Mouse (Mus musculus): ENCODE measurements around the gene Rbpj.

GRCm38 (mm10) chr5:53692662-53693061, 226.7 kb downstream of the Rbpj start:
- no peak for TF ChIP-seq EP300 (IDR thresholded peaks at IDR 0.05; ENCODE audit: low read depth)
- no peak for TF ChIP-seq CTCF (IDR thresholded peaks at IDR 0.05; ENCODE audit: low read depth)
